Mouse (Mus musculus) olfactory bulb, adult 2 months (tissue): ENCODE results near the gene Pbx3.

Experiments
- CTCF ChIP-seq: fragments of 200-500 bp; IDR thresholded peaks from 2 replicates; pipeline ENCODE4 v1.5.1; 2012; ENCODE audit warnings: low read depth, mild to moderate bottlenecking, low read length, moderate library complexity; ENCODE audit not compliant: insufficient read depth
- POLR2A ChIP-seq: fragments of 200-500 bp; IDR thresholded peaks from 2 replicates; pipeline ENCODE4 v1.6.1; 2012; ENCODE audit warnings: mild to moderate bottlenecking, low read depth, low read length, moderate library complexity; ENCODE audit not compliant: insufficient read depth

GRCm38 (mm10) chr2:34150560-34150959 lies 222.4 kb downstream of the Pbx3 start:
- TF ChIP-seq CTCF: no peak
- TF ChIP-seq POLR2A: no peak
